Mouse (Mus musculus): ENCODE data around the gene Qpctl. TPM values are rescaled to one million over a fixed set of nuclear protein-coding genes. Genes with fewer than 3 reads are reported as not detected.

Gene Qpctl
- total and polyA plus RNA-seq, 3 experiments: 3.1 to 6.5 TPM; not detected in 1

GRCm38 (mm10) chr7:19180862-19181429 lies 31.9 kb upstream of the Qpctl start (continued):
- TF ChIP-seq SMC3 (IDR thresholded peaks at IDR 0.05; ENCODE audit: low read depth, low read length): no peak; the same call in 1 of the 2 replicates
- peak; percentile 73; the same call in 1 of the 2 replicates for TF ChIP-seq MAZ (IDR thresholded peaks at IDR 0.05; ENCODE audit: low read depth, low read length)
- TF ChIP-seq CHD1 (IDR thresholded peaks at IDR 0.05; ENCODE audit: low read depth, low read length): no peak
- no peak for TF ChIP-seq UBTF (IDR thresholded peaks at IDR 0.05; ENCODE audit: borderline replicate concordance, insufficient read depth, low read depth, low read length)
- peak; percentile 79 for TF ChIP-seq MXI1 (IDR thresholded peaks at IDR 0.05; ENCODE audit: low read depth, low read length)
- TF ChIP-seq USF1 (IDR thresholded peaks at IDR 0.05; ENCODE audit: low read depth, low read length): 0 out of 2 replicates have a peak, but pooled peaks have one; percentile 6
- TF ChIP-seq CTCF (IDR thresholded peaks at IDR 0.05 in 2 of 3, conservative IDR thresholded peaks at IDR 0.05 in 1 of 3; ENCODE audit: control insufficient read depth in 1 of 3, insufficient read depth in 1 of 3, low read depth in 2 of 3, low read length in 3 of 3, poor library complexity in 1 of 3, severe bottlenecking in 1 of 3): peak in 1 of 3 experiments; percentile 19; a peak in 1 of 6 replicates
- TF ChIP-seq GABPA (IDR thresholded peaks at IDR 0.05; ENCODE audit: low read depth, low read length): no peak
- no peak for TF ChIP-seq TAL1 (IDR thresholded peaks at IDR 0.05; ENCODE audit: low read length)
- no peak for TF ChIP-seq CHD2 (IDR thresholded peaks at IDR 0.05; ENCODE audit: low read length)
- TF ChIP-seq KAT2A (conservative IDR thresholded peaks at IDR 0.05; ENCODE audit: low read depth, low read length): no peak
- no peak; the same call in 1 of the 2 replicates for TF ChIP-seq RCOR1 (IDR thresholded peaks at IDR 0.05; ENCODE audit: low read depth, low read length)

DNA sequence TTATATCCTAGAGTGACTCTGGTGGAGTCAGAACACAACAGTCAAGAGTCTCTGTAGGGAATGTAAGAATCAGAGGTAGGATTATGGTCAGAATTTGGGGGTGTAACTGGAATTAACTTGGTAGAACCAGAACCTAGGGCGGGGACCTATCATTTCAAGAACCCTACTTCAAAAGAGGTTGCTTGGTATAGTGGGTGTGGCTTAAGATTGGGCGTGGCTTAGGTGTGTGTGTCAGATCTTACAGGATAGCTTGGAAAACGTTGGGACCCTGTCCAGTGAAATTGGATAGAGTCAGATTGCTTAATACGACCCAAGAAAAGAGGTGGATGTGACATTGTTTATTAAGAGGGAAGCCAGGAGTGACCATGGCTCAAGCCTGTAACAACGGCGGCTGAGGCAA lies 30.8 kb upstream of the Qpctl start:
- TF ChIP-seq TBP (IDR thresholded peaks at IDR 0.05; ENCODE audit: low read depth, low read length) (peak; percentile 40; the same call in 1 of the 2 replicates), USF2 (IDR thresholded peaks at IDR 0.05; ENCODE audit: borderline replicate concordance in 1 of 2, insufficient read depth in 1 of 2, low read depth in 1 of 2, low read length in 2 of 2) (no peak)
- DNase-seq (ENCODE audit: low read depth, low spot score): peak; percentile 84
- Histone ChIP-seq H3K4me1 (ENCODE audit: control insufficient read depth in 1 of 2, insufficient read depth in 2 of 2, low read length in 2 of 2) (peaks cover 9 to 28% of the 10 kb centered on the region in 2 experiments), H3K27ac (ENCODE audit: control insufficient read depth, low read depth, low read length) (peak overlapping the region; percentile 77), H3K9ac (ENCODE audit: control insufficient read depth, low read depth, low read length, poor library complexity, severe bottlenecking) (peak overlapping the region; percentile 68), H3K27me3 (ENCODE audit: control insufficient read depth in 1 of 2, insufficient read depth in 2 of 2, low read length in 2 of 2) (no peaks in the 10 kb centered on the region), H3K4me3 (ENCODE audit: control insufficient read depth in 1 of 2, insufficient read depth in 1 of 2, low read depth in 2 of 2, low read length in 2 of 2) (peak overlapping the region; percentile 60 to 83), H3K36me3 (ENCODE audit: control insufficient read depth in 1 of 2, insufficient read depth in 2 of 2, low read length in 2 of 2) (peaks cover 0 to 8% of the 10 kb centered on the region in 2 experiments; a peak in 2 of 4 replicates), H3K9me3 (replicated peaks; ENCODE audit: insufficient read depth, low read length) (no peaks in the 10 kb centered on the region), H3K79me2 (ENCODE audit: control insufficient read depth, insufficient read depth, low read length, poor library complexity) (no peaks in the 10 kb centered on the region)

DNA sequence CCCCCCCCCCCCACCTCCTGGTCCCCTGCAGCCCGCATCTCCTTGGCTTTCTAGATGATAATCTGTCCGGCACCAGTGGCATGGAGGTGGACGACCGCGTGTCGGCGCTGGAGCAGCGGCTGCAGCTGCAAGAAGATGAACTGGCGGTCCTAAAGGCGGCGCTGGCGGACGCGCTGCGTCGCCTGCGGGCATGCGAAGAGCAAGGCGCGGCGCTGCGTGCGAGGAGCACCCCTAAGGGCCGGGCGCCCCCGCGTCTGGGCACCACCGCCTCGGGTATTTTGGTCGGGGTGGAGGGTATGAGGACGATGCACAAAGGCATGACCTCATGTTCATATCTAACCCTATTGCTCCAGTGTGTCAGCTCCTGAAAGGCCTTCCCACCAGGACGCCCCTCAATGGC lies 30.1 kb upstream of the Qpctl start:
- Histone ChIP-seq H3K27ac (ENCODE audit: control insufficient read depth, low read depth, low read length) (no peak overlapping the region; the same call in 1 of the 2 replicates), H3K9me3 (replicated peaks; ENCODE audit: insufficient read depth, low read length) (no peaks in the 10 kb centered on the region), H3K79me2 (ENCODE audit: control insufficient read depth, insufficient read depth, low read length, poor library complexity) (no peaks in the 10 kb centered on the region), H3K9ac (ENCODE audit: control insufficient read depth, low read depth, low read length, poor library complexity, severe bottlenecking) (peak overlapping the region; percentile 68), H3K36me3 (ENCODE audit: control insufficient read depth in 1 of 2, insufficient read depth in 2 of 2, low read length in 2 of 2) (peaks cover 0 to 8% of the 10 kb centered on the region in 2 experiments; a peak in 2 of 4 replicates), H3K4me3 (ENCODE audit: control insufficient read depth in 1 of 2, insufficient read depth in 1 of 2, low read depth in 2 of 2, low read length in 2 of 2) (peak overlapping the region; percentile 60 to 83), H3K4me1 (ENCODE audit: control insufficient read depth in 1 of 2, insufficient read depth in 2 of 2, low read length in 2 of 2) (peaks cover 9 to 22% of the 10 kb centered on the region in 2 experiments), H3K27me3 (ENCODE audit: control insufficient read depth in 1 of 2, insufficient read depth in 2 of 2, low read length in 2 of 2) (no peaks in the 10 kb centered on the region)
- peak; percentile 87 for DNase-seq (ENCODE audit: low read depth, low spot score)
- TF ChIP-seq GATA1 (IDR thresholded peaks at IDR 0.05; ENCODE audit: low read depth, low read length): no peak
- peak; percentile 36; the same call in 1 of the 2 replicates for TF ChIP-seq ETS1 (IDR thresholded peaks at IDR 0.05; ENCODE audit: low read depth, low read length)
- TF ChIP-seq NELFE (IDR thresholded peaks at IDR 0.05; ENCODE audit: low read depth, low read length): no peak
- peak in 2 of 3 experiments; percentile 96 to 98; a peak in 5 of 6 replicates for TF ChIP-seq CTCF (IDR thresholded peaks at IDR 0.05 in 2 of 3, conservative IDR thresholded peaks at IDR 0.05 in 1 of 3; ENCODE audit: control insufficient read depth in 1 of 3, insufficient read depth in 1 of 3, low read depth in 2 of 3, low read length in 3 of 3, poor library complexity in 1 of 3, severe bottlenecking in 1 of 3)
- peak; percentile 83 for TF ChIP-seq MAX (IDR thresholded peaks at IDR 0.05; ENCODE audit: low read length)
- TF ChIP-seq RAD21 (IDR thresholded peaks at IDR 0.05; ENCODE audit: low read depth, low read length): peak; percentile 56
- TF ChIP-seq RCOR1 (IDR thresholded peaks at IDR 0.05; ENCODE audit: low read depth, low read length): no peak
- no peak for TF ChIP-seq MAFK (IDR thresholded peaks at IDR 0.05; ENCODE audit: borderline replicate concordance, low read depth, low read length)
- TF ChIP-seq SIN3A (IDR thresholded peaks at IDR 0.05; ENCODE audit: low read length): peak; percentile 45; the same call in 1 of the 2 replicates
- TF ChIP-seq TAL1 (IDR thresholded peaks at IDR 0.05; ENCODE audit: low read length): no peak
- TF ChIP-seq TCF12 (IDR thresholded peaks at IDR 0.05; ENCODE audit: low read depth, low read length): peak; percentile 30; the same call in 1 of the 2 replicates
- TF ChIP-seq SMC3 (IDR thresholded peaks at IDR 0.05; ENCODE audit: low read depth, low read length): peak; percentile 85
- 0 out of 2 replicates have a peak, but pooled peaks have one; percentile 15 for TF ChIP-seq ELF1 (IDR thresholded peaks at IDR 0.05; ENCODE audit: low read depth, low read length)
- TF ChIP-seq NRF1 (IDR thresholded peaks at IDR 0.05; ENCODE audit: insufficient read depth, low read depth, low read length, poor library complexity, severe bottlenecking): 0 out of 2 replicates have a peak, but pooled peaks have one; percentile 23
- peak; percentile 69 for TF ChIP-seq ZC3H11A (IDR thresholded peaks at IDR 0.05; ENCODE audit: low read depth, low read length)
- peak; percentile 60; the same call in 1 of the 2 replicates for TF ChIP-seq MXI1 (IDR thresholded peaks at IDR 0.05; ENCODE audit: low read depth, low read length)
- peak; percentile 54; the same call in 1 of the 2 replicates for TF ChIP-seq HCFC1 (IDR thresholded peaks at IDR 0.05; ENCODE audit: low read depth, low read length)
